Mouse (Mus musculus) telencephalon, adult 2 months (tissue): ENCODE measurements around the gene Kcnq4.

Source experiments
- DNase-seq: peaks from one replicate; pipeline ENCODE4 v3.0.0-alpha.2; 2011; ENCODE audit warnings: low read depth, low spot score

The Kcnq4 gene

GRCm38 (mm10) chr4:120747941-120748866 is at the start of gene Kcnq4:
Gene Kcnq4, minus strand, starts transcription at chr4:120748612.
- DNase-seq, result no peak

- DNase-seq, result no peak
Observed at GRCm38 (mm10) chr4:120796687-120797086, 48.3 kb upstream of the Kcnq4 start.

- DNase-seq, result no peak
Observed at GRCm38 (mm10) chr4:120795646-120796045, 47.2 kb upstream of the Kcnq4 start.

GRCm38 (mm10) chr4:120792918-120793317 is 44.5 kb upstream of the Kcnq4 start:
- no peak for DNase-seq

GRCm38 (mm10) chr4:120790027-120790426 is 41.6 kb upstream of the Kcnq4 start:
- peak; percentile 52 for DNase-seq

GRCm38 (mm10) chr4:120755801-120756200 is 7.4 kb upstream of the Kcnq4 start:
- DNase-seq, result no peak

- peak; percentile 18 for DNase-seq
Observed at GRCm38 (mm10) chr4:120755299-120755698, 6.9 kb upstream of the Kcnq4 start.

- DNase-seq, result no peak
Observed at GRCm38 (mm10) chr4:120749601-120750000, 1.2 kb upstream of the Kcnq4 start.

- DNase-seq, result no peak
Observed at GRCm38 (mm10) chr4:120747243-120747792, 1.1 kb downstream of the Kcnq4 start.

GRCm38 (mm10) chr4:120746552-120747150 is 1.8 kb downstream of the Kcnq4 start:
- no peak for DNase-seq

- no peak for DNase-seq
Observed at GRCm38 (mm10) chr4:120745731-120746551, 2.5 kb downstream of the Kcnq4 start.

- no peak for DNase-seq
Observed at GRCm38 (mm10) chr4:120743636-120744035, 4.8 kb downstream of the Kcnq4 start.

- no peak for DNase-seq
Observed at GRCm38 (mm10) chr4:120741303-120741702, 7.1 kb downstream of the Kcnq4 start.

GRCm38 (mm10) chr4:120734012-120734622 is 14.3 kb downstream of the Kcnq4 start:
- no peak for DNase-seq

GRCm38 (mm10) chr4:120732737-120733136 is 15.7 kb downstream of the Kcnq4 start:
- no peak for DNase-seq

GRCm38 (mm10) chr4:120731030-120731644 is 17.3 kb downstream of the Kcnq4 start:
- DNase-seq, result no peak

- no peak for DNase-seq
Observed at GRCm38 (mm10) chr4:120730574-120730973, 17.8 kb downstream of the Kcnq4 start.

GRCm38 (mm10) chr4:120730146-120730545 is 18.3 kb downstream of the Kcnq4 start:
- no peak for DNase-seq

- DNase-seq, result no peak
Observed at GRCm38 (mm10) chr4:120729441-120729840, 19.0 kb downstream of the Kcnq4 start.

- DNase-seq, result no peak
Observed at GRCm38 (mm10) chr4:120727842-120728241, 20.6 kb downstream of the Kcnq4 start.

- no peak for DNase-seq
Observed at GRCm38 (mm10) chr4:120726174-120726573, 22.2 kb downstream of the Kcnq4 start.
